Mouse (Mus musculus) neural tube, embryonic 10.5 days (tissue): ENCODE data around the gene Psd.

Experiments used
- DNase-seq: peaks from one replicate; pipeline ENCODE4 v3.0.0-alpha.2; 2017; ENCODE audit warnings: low spot score; ENCODE audit errors: extremely low spot score

Psd gene

DNA sequence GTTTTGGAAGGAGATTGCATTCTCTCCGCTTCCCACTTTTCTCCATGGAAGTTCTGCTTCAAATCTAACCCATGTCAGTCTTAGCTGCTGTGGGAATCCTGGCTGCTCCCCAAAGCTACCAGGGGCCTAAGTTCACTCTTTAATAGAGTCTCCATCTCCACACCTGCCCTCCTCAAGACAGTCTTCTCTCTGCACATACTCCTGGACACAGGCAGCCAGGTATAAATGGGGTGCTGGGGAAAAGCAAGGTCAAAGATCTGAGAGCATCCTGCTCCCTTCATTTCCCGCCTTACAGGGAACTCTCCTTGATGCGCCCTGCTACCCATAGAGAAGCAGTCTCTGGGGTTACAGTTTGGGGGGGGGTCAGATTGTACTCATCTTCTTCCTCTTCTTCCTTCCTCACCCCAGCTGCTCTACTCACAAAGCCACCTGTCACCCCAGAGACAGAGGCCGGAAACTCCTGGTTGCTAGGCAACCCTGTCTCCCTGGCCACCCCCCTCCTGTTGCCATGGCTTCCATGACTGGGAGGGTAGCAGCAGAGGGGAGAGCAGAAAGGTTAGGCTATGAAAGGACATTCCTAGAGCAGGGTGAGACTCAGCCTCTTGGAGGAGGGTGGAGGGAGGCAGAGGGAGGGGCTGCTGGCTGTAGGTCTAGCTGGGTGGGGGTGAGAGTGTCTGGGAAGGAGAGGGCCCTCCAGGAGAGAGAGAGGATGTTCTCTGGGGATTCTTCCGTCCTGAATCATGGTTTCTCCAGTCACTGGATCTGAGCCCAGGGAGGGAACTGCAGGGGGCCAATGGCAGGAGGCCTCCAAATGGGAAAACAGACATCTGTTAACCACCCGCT lies 5.6 kb downstream of the Psd start:
- no peak for DNase-seq

DNA sequence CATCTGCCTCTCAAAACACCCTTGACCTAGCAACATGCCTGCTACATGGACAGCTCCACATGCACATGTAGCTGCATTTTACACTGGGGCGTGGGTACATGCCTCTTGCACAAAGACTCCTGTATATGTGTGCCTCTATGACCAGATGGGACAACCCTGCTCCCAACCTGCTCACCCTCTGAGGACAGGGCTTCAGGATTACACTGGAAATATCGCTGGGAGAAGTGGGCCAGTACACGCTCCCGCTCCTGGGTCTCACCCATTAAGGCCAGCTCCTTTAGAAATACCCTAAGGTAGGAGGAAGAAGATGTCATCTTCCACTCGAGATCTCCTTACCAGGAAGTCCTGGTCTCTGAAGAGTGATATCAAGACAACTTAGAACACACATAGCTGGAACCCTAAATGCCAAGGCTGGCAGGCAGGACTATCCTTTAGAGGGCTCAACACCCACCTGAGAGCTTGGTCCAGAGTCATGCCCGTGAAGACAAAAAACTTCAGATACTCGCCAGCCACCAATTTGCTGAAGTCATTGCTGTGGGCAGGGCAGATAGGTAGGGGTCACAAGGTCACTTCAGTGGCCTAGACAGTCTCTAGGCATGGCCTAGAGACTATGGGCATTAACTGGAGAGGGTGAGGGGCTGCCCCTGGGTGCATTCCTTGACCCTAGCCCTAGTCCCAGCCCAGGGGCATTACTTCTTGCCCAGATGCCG lies 6.7 kb downstream of the Psd start:
- no peak for DNase-seq

DNA sequence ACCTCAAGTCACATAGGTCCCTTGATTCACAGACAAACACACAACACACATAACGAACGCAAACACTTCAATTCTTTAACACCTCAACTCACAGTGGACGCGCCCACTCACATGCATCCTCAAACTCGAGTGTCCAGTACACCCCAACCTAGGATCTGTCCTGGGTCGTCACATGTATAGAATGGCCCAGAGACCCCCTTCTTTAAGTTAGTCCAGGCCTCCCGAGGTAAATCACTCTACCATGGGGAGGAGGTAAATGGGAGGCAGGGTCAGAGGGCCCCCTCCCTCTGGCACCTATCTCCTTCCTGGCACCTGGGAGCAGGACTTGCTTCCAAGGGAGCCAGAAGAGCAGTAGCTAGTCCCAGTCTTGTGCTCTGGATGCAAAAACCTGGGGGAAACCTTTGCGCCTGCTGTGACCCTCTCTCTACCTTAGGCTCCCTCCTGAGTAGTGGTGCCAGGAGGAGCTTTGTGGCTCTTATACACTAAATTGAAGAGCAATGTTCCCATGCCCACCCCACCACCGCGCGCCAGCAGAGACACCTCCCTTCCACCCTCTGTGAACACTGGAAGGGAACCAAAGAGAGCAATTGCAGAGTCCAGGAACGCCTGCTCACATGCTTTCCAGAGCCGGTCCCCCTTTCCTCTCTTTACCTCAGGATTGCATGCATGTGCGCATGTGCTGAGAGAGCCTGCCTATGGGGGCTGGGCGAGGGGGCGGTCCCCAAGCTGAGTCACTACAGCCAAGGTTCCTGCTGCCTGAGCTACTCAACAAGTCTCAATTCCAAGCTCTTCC lies 8.2 kb downstream of the Psd start:
- no peak for DNase-seq

DNA sequence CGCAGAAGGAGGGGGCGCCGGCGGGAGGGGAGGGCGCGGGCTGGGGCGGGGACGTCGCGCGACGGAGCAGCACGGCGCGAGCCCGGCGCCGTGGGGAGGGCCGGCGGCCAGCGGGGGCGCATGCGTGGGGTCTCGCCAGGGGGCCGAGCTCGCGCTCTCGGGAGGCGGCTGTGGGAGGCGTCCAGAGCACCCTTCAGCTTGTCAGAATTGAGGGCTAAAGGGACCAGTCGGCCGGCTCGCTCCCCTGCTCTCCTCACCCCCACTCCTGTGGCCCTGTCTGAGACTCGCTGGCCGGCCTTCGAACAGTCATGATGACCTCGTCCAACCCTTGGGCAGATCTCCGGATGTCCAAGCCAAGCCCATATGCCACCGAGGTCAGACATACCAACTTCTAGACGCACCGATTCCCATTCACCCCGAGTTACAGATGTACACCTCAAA lies 8.9 kb downstream of the Psd start:
- DNase-seq, result no peak

DNA sequence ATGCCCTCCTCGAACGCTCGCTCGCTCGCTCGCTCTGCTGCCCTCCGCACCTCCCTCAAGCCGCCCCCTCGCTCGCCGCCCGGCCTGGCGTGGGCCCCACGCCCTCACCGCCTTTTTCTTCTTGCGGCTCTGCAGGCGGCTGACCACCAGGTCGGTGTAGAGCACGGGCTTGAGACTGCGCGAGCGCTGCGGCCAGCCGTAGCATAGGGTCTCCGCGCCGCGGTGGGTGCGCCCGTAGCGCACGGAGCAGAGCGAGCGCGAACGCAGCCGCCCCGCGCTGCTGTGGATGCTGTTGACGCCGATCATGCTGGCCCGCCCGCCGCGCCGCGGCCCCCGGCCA lies 9.4 kb downstream of the Psd start:
- DNase-seq, result no peak

DNA sequence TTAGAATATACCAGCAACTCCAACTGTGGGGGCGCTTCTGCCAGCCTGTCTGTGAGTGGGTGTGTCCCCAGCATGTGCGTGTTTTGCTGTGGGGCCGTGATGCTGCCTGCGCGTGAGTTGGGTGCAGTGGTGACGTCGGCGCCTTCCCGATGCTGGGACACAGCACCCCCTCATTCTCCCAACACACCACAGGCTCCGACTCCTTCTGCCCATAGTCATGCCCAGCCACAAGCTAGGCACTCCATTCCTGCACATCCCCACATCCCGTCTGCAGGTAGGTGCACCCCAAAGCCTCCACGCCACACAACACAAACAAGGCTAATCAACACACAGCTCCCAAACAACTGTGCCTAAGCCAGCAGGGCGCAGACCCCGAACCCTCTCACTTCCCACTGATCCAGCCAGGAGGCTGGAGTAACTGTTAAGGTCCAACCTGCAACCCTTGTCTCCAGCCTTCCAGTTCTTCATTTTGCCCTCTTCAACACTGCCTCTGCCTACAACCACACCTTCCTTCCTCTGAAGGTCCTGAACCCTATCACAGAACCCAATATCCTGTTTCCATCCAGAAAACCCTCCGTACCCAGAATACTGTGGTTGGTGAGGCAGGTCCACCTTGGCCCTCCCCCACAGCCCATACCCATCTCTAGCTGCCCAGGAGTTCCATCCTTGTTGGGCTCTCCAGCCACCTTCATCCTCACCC lies 10.0 kb downstream of the Psd start:
- no peak for DNase-seq

DNA sequence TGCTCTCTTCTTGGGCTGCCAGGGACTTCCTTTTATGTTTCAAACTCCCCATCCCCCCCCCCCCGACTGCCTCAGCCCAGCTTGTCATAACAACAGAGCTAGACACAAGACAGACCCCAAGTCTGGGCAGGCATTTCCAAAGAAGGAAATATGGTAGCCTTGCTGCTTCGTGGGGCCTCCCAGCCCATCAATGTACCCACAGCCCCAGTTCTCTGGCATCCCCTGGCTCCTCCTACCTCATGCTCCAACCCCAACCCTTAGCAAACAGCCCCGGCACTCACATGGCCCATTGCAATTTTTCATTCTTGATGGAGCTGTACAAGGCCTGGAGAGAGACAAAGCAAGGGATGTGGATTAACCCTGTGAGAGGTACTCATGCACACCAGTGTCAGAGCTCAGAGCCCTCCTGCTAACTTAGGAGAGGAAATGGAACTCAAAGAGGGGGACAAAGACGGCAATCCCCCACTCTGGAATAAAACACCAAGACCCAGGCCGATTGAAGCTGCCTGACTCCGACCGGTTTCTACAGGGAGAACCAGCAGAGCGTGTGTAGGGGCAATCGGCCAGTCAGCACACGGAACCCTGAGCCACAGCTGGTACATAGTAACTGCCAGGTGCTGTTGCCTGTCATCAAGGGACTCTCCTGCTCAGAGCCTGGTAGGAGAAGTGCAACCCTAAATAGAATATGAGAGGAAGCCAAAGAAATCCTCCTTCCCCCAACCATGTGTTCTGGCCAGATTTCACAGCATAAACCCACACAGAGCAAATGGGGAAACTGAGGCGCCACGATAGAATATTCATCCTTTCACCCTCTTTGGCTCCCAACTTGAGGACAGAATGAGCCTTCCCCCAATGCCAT lies 11.0 kb downstream of the Psd start:
- no peak for DNase-seq

DNA sequence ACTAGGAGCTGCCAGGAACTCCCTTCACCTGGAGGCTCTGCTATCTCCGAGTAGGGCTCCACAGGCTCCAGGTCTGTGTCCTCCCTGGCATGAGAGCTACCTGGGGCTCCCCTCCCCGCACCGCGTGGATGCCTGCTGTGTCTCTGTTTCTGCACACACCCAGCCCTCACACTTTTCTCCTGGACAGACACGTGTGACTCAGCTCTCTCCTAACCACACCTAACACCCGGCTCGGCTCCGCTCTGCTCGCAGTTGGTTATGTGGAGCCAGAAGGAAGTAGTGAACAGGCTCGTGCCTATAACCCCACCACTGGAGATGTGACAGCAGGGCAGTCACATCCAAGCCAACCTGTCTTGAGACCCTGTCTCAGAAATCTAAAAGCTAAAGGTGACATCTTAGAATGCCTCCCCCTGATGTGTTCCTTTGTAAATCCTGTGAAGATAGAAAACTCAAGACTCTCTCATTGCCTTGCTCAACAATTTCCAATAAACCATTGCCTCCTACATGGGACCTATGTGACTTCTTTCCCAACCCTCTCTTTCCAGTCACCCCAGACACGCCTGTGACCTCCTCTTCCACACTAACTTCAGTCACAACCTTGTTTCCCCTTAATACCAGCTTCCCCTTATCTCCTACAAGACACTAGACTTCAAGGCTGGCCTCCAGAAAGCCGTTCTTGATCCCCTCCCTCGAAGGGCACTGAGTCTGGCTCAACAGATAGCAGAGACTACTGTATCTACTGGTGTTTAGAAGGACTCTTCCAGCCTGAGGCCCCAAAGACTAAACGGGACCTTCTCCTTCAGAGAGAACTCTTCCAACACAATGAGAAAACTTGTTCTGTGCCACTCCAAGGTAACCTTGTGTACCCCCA lies 11.8 kb downstream of the Psd start:
- DNase-seq, result no peak

DNA sequence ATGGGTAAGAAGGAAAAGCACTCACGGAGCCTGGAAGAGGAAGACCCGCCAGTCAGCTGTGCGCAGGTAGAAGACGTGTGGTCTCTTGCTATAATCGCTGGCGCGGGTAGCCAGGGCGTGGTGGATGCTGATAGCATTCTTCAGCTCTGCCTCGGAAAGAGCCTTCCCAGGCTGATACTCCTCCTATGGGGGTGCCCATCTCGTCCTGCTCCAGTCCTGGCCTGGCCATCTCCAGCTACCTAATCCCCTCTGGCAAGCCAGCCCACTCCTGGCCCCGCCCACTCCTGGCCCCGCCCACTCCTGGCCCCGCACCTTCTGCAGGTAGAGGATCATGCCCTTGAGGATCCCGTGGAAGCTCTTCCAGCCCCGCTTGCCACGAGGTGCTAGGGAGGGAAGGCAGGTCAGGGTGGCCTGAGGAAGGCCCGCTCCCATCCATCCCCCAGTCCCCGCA lies 12.8 kb downstream of the Psd start:
- no peak for DNase-seq

DNA sequence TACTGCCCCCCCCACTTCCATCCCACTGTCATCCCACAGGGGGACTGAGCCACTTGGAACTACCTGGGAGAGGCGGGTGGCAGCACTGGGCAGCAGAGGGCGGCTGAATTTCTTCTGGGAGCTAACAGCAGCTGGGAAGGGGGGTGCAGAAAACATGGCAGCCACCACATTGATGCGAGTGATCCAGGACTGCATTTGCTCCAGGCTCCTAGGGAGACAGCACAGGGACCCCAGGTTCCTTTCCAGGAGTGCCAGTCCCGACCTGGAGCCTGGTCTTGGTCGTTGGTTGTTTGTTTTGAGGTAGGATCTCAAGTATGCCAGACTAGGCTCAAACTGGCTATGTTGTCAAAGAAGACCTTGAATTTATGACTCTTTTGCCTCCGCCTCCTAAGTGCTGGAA lies 13.4 kb downstream of the Psd start:
- DNase-seq, result no peak

DNA sequence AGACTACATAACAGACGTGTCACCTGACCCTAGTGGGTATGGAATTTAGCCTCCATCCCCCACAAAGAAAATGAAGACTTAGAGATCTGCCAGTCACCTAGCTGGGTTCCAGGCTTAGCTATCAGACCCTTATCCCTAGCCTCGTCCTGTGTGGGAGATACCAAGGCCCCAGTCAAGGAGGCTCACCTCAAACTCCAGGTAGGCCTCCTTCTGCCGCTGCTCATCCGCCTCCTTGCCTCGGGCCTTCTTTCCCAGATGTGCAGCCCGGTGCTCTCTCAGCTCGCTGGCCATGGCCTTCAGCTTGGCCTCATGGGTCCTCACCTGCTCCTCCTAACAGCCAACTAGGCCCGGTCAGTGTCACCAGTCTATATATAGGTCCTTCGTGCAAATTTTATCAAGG lies 13.8 kb downstream of the Psd start:
- no peak for DNase-seq

DNA sequence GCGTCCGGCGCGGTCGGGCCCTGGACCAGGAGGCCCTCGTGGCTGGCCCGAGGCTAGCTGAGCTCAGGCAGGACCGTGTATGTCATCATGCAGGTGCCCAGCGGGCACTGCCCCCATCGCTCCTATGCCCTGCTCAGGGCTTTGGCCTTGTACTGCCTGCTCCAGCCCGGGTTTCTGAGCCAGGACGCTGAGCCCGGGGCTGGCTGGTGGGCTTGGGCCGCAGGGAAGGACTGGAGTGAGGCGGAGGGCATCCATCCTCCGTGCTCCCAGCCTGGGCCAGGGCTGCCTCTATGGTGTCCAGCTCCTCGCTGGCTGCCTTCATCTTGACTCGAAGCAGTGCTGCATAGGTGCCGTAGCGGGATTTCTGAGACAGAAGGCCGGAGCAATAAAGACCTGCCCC lies 14.4 kb downstream of the Psd start:
- no peak for DNase-seq

DNA sequence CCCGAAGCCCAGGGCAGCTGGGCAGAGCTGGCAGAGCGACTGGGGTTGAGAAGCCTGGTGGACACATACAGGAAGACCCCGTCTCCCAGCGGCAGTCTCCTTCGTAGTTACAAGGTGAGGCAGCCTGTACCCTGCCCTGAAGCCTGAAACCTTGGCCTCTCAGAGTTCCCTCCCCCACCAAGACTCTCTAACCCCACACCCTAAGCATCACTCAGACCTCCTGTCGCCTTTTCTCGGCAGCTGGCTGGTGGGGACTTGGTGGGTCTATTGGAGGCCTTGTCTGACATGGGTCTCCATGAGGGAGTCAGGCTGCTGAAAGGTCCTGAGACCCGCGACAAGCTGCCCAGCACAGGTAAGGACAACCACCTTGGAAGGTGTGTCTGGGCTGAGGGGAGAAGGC lies 15.6 kb downstream of the Psd start:
- no peak for DNase-seq

DNA sequence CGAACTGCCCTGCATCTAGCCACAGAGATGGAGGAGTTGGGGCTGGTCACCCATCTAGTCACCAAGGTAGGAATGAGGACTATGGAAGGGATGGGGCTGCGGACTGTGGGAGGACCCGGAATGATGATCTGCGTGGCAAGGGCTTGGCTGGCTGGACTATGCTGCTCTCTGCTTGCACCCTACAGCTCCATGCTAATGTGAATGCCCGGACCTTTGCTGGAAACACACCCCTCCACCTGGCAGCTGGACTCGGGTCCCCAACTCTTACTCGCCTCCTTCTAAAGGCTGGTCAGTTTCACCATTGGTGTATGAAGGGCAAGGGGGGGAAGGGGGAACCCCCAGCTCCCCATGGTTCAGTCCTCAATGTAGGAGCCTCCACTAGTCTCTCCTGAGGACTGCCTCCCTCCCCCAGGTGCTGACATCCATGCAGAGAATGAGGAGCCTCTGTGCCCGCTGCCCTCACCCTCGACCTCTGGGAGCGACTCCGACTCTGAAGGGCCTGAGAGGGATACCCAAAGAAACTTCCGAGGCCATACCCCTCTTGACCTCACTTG lies 16.6 kb downstream of the Psd start:
- DNase-seq, result no peak

DNA sequence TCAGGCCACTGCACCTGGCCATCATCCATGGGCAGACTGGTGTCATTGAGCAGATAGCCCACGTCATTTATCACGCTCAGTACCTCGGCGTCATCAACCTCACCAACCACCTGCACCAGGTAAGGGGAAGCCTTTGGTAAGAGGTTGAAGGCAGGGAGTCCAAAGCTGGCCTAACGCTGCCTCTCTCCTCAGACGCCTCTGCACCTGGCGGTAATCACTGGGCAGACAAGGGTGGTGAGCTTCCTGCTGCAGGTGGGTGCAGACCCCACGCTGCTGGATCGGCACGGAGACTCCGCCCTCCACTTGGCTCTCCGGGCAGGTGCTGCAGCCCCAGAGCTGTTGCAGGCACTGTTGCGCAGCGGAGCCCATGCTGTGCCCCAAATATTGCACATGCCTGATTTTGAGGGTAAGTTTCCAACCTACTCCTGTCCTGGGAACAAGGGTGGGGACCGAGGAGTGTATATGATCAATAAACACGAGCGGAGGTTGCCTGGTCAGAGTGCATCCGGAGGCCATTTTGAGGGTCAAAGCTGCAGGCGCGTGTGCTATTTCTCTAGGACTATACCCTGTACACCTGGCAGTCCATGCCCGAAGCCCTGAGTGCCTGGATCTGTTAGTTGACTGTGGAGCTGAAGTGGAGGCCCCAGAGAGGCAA lies 17.2 kb downstream of the Psd start:
- DNase-seq, result no peak

DNA sequence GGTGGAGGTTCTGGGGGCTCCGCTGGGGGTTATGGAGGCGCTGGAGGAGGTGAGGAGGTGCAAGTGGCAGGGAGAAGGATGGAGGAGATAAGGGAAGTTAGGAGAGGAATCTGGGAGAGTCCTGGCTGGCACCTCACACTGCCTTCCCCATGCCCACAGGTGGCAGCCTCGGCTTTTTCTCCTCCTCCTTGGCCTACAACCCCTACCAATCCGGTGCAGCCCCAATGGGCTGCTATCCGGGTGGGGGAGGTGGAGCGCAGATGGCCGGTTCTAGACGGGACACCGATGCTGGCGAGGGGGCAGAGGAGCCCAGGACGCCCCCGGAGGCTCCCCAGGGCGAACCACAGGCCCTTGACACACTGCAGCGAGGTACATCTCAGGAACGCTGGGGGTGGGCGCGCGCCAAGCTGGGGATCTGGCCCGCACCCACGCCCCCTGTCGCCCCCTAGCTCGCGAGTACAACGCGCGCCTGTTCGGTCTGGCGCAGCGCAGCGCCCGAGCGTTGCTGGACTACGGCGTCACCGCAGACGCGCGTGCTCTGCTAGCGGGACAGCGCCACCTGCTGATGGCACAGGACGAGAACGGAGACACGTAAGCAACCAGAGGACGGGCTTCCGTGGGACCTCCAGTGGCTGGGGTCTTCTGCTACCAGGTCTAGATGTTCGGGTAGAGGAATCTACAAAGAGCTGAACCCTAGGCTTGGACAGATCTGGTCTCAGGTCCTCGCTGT lies 18.1 kb downstream of the Psd start:
- DNase-seq, result peak; percentile 88

DNA sequence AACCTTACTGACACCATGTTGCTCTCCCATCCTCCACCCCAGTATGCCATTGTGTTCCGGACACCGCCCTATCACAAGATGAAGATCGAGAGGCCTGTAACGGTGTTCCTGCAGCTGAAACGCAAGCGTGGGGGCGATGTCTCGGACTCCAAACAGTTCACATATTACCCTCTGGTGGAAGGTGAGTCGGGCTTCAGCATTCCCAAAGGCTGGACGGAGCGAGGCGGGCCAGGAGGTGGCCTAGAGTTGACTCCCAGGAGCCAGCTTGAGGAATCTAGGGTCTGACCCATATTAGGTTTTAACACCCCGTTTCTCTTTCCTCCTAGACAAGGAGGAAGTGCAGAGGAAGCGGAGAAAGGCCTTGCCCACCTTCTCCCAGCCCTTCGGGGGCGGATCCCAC lies 18.7 kb downstream of the Psd start:
- no peak for DNase-seq

DNA sequence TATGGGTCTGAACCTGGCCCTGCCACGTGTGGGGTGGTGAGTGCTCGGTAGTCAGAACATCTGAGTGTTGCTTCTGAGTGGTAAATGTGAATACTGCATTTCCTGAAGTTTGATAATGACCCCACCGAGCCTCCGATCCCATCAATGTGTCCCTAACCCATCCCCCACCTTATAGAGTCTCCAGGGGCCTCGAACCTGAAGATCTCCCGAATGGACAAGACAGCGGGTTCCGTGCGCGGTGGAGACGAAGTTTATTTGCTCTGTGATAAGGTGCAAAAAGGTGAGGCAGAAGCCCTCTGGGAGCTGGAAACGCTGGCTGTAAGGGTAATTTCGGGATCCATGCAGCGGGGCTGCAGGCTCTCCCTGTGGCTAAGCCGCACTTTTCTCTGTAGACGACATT lies 19.2 kb downstream of the Psd start:
- DNase-seq, result no peak
